Mouse (Mus musculus) forebrain, embryonic 14.5 days (tissue): ENCODE data around the gene Ncapd3. TPM values are rescaled to one million over a fixed set of nuclear protein-coding genes. Genes with fewer than 3 reads are reported as not detected.

Source experiments
- ATAC-seq: fragments of 200-750 bp; cut with Nextera tagmentation; 2 replicates; pipeline ENCODE4 v1.8.0; 2017; ENCODE audit warnings: mild to moderate bottlenecking, moderate library complexity
- DNase-seq: peaks from one replicate; pipeline ENCODE4 v3.0.0-alpha.2; 2015; ENCODE audit warnings: low spot score
- H3K27ac ChIP-seq: fragments of 300-500 bp; sonication (generic); 2 replicates; pipeline ENCODE4 v1.5.1; 2014; ENCODE audit warnings: low read depth, mild to moderate bottlenecking, control low read depth, low read length, moderate library complexity
- H3K27me3 ChIP-seq: fragments of 300-500 bp; sonication (generic); replicated peaks from 2 replicates; pipeline ENCODE4 v1.6.1; 2014; ENCODE audit warnings: low read length, control low read depth, mixed read lengths; ENCODE audit not compliant: control insufficient read depth, insufficient read depth
- H3K36me3 ChIP-seq: fragments of 300-500 bp; sonication (generic); 2 replicates; pipeline ENCODE4 v1.6.1; 2014; ENCODE audit warnings: low read length, control low read depth; ENCODE audit not compliant: control insufficient read depth, insufficient read depth
- H3K4me1 ChIP-seq: fragments of 300-500 bp; sonication (generic); 2 replicates; pipeline ENCODE4 v1.6.1; 2014; ENCODE audit warnings: antibody characterized with exemption, low read length, control low read depth; ENCODE audit not compliant: control insufficient read depth, insufficient read depth
- H3K4me2 ChIP-seq: fragments of 300-500 bp; sonication (generic); 2 replicates; pipeline ENCODE4 v1.6.1; 2014; ENCODE audit warnings: mild to moderate bottlenecking, control low read depth, low read length
- H3K4me3 ChIP-seq: fragments of 300-500 bp; sonication (generic); 2 replicates; pipeline ENCODE4 v1.5.1; 2014; ENCODE audit warnings: low read depth, low read length, control low read depth
- H3K9ac ChIP-seq: fragments of 300-500 bp; sonication (generic); 2 replicates; pipeline ENCODE4 v1.6.1; 2014; ENCODE audit warnings: mild to moderate bottlenecking, low read length, control low read depth, moderate library complexity
- H3K9me3 ChIP-seq: fragments of 300-500 bp; sonication (generic); replicated peaks from 2 replicates; pipeline ENCODE4 v1.6.1; 2016; ENCODE audit warnings: low read length, control low read depth, mixed read lengths; ENCODE audit not compliant: control insufficient read depth
- WGBS: fragments of 180-500 bp; shearing (Covaris S2); extraction: QIAGEN DNeasy Blood & Tissue Kit; methylation state at CpG from one replicate; pipeline ENCODE4 v1.1.7; 2014; 5-methylcytosine and 5-hydroxymethylcytosine counted together
- polyA plus RNA-seq: library from polyadenylated mRNA; unstranded; fragments of >200 nt; fragmentation: Nextera tagmentation; extraction: Ambion mirVana; gene quantifications from 2 replicates; pipeline ENCODE4 v1.2.1, GENCODE M21; 2014

The Ncapd3 gene
- polyA plus RNA-seq, 1 experiment from 2014 or later = 23.9 TPM

DNA sequence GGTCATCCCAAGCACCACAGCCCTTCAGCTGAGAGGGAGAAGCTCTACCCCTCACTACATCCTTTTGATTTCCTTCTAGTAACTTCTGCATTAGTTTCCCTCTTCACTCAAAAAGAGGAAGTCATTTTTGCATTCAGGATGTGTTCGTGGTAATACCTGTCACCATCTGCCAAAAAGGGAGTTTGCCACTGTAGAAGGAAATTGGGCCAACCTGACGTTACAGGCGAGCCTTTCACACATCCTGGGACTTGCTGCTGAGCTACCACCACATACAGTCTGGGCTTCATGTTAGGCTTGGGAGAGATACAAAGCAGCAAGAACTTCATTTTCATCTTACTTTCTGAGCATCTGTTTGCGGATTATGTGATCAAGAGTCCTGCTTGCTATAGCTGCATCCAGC, 6.3 kb upstream of the Ncapd3 start:
- H3K36me3 ChIP-seq = peaks cover 16% of the 10 kb centered on the region
- H3K4me3 ChIP-seq = no peak overlapping the region
- DNase-seq (no peak), ATAC-seq (no peak)
- no peaks in the 10 kb centered on the region for H3K9me3 ChIP-seq
- H3K4me1 ChIP-seq = peaks cover 23% of the 10 kb centered on the region
- no peak overlapping the region for H3K9ac ChIP-seq
- H3K27ac ChIP-seq = no peak overlapping the region
- no peaks in the 10 kb centered on the region for H3K27me3 ChIP-seq
- no peak overlapping the region for H3K4me2 ChIP-seq
- WGBS = 90% methylated on average over 4 of the region's 4 CpGs

DNA sequence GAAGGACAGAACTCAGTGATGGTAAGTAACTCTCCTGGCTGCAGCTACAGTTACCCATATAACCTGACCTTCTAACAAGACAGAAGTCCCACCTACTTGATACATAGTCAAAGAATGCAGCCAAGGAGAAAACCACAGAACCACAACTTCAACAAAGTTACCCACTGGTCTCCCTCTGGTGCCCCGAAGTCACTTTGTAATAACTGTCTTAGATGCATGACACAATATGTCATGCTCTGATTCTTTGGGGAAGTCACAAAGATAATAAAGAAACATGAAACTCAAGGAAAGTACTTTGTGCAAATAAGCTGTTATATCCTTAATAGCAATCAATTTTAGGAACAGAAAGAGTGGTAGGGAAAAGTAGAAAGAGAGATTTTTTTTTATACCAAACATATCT, 3.3 kb upstream of the Ncapd3 start:
- H3K4me2 ChIP-seq = peak overlapping the region; percentile 89
- DNase-seq (no peak), ATAC-seq (no peak)
- H3K9ac ChIP-seq = no peak overlapping the region
- WGBS = 97% methylated on average over 1 of the region's 1 CpGs
- H3K27me3 ChIP-seq = no peaks in the 10 kb centered on the region
- H3K4me3 ChIP-seq = no peak overlapping the region
- no peak overlapping the region for H3K27ac ChIP-seq
- peaks cover 28% of the 10 kb centered on the region for H3K4me1 ChIP-seq
- no peaks in the 10 kb centered on the region for H3K9me3 ChIP-seq
- H3K36me3 ChIP-seq = peaks cover 2% of the 10 kb centered on the region; the same call in 1 of the 2 replicates

DNA sequence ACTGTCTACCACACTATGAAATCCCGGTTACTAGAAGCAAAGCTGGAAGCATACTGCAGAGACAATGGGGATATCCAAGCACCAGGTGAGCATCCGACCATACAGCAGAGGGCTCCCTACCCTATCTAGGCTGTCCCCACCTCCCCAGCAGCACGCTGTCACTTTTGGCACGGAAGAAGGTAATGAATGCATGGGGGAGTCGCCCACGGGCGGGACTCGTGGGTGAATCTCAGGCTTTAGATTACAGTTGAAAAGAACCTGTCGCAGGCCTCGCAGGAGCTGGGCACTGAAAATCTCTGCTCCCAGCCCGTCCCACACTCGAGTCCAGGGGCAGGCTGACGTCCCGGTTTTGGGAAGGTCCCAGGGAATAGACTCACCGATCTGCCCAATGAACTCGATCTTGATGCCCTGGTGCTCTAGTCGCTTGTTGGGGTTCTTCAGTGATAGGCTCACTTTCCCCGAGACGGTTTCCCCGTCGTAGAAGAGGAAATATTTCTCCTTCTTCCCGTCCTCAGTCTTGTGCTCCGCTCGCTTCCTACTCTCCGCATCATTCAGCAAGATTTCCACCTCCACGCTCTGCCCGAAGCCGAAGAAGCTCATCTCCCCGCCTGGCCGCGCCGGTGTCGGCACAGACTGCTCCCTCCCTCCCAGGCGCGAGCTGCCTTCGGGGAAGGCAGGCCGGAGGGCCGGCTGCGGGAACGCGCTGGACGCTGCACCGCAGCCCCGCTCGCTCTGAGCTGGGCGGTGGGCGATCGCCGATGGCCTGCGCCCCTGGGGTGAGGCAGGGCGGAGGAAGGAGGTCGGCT, 750 bp upstream of the Ncapd3 start:
- Histone ChIP-seq H3K36me3 (no peaks in the 10 kb centered on the region), H3K4me2 (peak overlapping the region; percentile 89), H3K4me3 (peak overlapping the region; percentile 93), H3K4me1 (peaks cover 31% of the 10 kb centered on the region), H3K9ac (peak overlapping the region; percentile 97), H3K9me3 (no peaks in the 10 kb centered on the region), H3K27ac (peak overlapping the region; percentile 89), H3K27me3 (no peaks in the 10 kb centered on the region)
- under 1% methylated on average over 52 of the region's 52 CpGs for WGBS
- ATAC-seq = peak; percentile 18; the same call in 1 of the 2 replicates
- peak; percentile 64 for DNase-seq

DNA sequence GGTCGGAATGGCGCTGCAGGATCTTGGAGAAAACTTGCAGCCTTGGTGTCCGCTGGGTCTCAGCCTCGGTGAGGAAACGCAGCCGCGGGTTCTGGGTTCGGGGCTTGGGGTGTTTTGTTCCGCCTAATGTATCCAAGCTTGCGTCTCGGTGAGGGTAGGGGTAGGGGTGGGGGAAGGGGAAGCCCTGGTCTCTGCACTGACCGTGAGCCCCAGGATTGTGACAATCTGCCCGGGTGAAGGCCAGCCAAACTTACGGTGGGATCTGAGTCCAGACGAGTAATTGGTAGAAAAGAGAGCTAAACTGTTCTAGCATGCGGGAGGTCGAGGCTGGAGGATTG, 757 bp downstream of the Ncapd3 start:
- Histone ChIP-seq H3K27ac (no peak overlapping the region; the same call in 1 of the 2 replicates), H3K9me3 (no peaks in the 10 kb centered on the region), H3K9ac (peak overlapping the region; percentile 97), H3K4me3 (peak overlapping the region; percentile 93), H3K4me2 (peak overlapping the region; percentile 79), H3K36me3 (no peaks in the 10 kb centered on the region), H3K27me3 (no peaks in the 10 kb centered on the region), H3K4me1 (peaks cover 31% of the 10 kb centered on the region)
- DNase-seq = no peak
- ATAC-seq = no peak; the same call in 1 of the 2 replicates
- WGBS = under 1% methylated on average over 17 of the region's 17 CpGs

DNA sequence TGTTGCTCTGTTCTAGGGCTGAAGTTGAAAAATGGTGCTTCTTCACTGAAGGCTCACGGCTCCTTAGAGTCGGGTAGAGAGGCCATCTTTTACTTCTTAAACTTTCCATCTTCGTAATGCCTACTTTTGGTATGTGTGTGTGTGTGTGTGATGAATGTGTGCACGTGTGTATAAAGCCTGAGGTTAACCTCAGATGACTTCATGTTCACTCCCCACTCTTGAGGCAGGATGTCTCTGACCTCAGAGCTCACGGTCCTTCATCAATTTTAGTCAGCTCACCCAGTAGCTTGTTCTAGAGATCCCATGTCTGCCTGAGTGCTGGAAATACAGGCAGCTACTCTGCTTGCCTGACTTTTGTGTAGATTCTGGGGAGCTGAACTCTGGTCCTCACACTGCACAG, 13.9 kb downstream of the Ncapd3 start:
- 96% methylated on average over 5 of the region's 5 CpGs for WGBS
- Histone ChIP-seq H3K4me3 (no peak overlapping the region), H3K27ac (no peak overlapping the region), H3K36me3 (peaks cover 86% of the 10 kb centered on the region), H3K4me2 (no peak overlapping the region), H3K9me3 (no peaks in the 10 kb centered on the region), H3K9ac (no peak overlapping the region), H3K27me3 (no peaks in the 10 kb centered on the region), H3K4me1 (no peaks in the 10 kb centered on the region)
- no peak for DNase-seq
- ATAC-seq = no peak

DNA sequence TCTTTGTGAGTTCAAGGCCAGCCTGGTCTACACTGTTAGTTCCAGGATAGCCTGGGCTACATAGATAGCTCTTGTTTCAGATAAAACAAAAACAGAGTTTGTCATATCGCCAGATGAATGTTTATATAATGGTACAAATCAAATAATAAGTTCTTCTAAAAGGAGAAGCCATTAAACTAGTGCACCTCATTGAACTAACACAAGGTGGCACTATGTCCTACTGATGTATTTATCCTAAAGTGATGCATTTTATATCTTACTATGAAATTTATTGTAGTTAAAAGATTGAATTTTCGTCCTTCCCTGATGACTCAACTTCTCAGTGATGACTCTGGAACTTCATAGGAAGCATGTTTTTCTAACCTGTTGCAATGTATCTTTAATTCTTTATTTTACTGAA, 19.5 kb downstream of the Ncapd3 start:
- Histone ChIP-seq H3K27ac (no peak overlapping the region), H3K4me2 (no peak overlapping the region), H3K9me3 (no peaks in the 10 kb centered on the region), H3K27me3 (no peaks in the 10 kb centered on the region), H3K4me1 (no peaks in the 10 kb centered on the region), H3K4me3 (no peak overlapping the region), H3K36me3 (peaks cover 78% of the 10 kb centered on the region), H3K9ac (no peak overlapping the region)
- DNase-seq = peak; percentile 32
- 93% methylated on average over 2 of the region's 2 CpGs for WGBS
- no peak for ATAC-seq

DNA sequence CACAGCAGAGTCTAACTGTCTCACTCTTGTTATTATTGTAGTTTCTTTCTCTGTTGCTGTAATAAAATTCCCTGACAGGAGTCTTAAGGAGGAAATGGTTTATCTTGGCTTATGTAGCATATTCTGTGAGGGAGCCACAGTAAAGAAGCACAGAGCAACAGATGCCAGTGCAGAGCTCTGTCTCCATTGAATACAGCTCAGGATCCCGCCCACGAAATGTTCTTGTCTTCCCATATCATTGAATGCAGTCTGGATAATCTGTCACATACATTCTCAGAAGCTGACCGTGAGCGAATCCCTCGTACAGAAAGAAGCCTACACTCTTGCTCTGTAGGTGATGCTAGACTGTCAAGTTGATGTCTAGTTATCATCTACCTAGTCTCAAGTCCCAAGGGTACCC, 28.4 kb downstream of the Ncapd3 start:
- Histone ChIP-seq H3K4me2 (no peak overlapping the region), H3K27ac (no peak overlapping the region), H3K27me3 (no peaks in the 10 kb centered on the region), H3K9me3 (no peaks in the 10 kb centered on the region), H3K36me3 (peaks cover 84% of the 10 kb centered on the region), H3K4me1 (no peaks in the 10 kb centered on the region), H3K4me3 (no peak overlapping the region), H3K9ac (no peak overlapping the region)
- no peak for ATAC-seq
- WGBS = 95% methylated on average over 5 of the region's 5 CpGs
- DNase-seq = no peak

DNA sequence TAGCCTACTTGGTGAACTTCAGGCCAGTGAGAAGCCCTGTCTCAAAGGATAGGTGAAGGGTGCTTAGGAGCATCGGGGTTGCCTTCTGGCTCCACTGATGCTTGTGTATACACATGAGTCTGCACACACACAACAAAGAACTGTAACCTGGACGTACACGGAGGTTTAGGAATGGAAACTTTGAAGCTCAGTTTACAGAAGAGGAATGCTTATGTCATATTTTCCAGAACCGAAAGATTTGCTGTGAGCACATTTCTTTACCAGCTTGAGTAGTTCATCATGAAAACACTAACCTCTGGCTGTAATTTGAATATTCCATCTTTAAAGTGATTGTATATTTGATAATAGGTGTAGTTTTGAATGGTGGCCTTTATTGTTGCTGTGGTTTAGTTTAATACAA, 40.9 kb downstream of the Ncapd3 start:
- no peak overlapping the region for H3K4me2 ChIP-seq
- no peak for DNase-seq
- 94% methylated on average over 4 of the region's 4 CpGs for WGBS
- no peak for ATAC-seq
- peaks cover 87% of the 10 kb centered on the region for H3K36me3 ChIP-seq
- no peaks in the 10 kb centered on the region for H3K4me1 ChIP-seq
- no peak overlapping the region for H3K27ac ChIP-seq
- no peak overlapping the region for H3K9ac ChIP-seq
- H3K4me3 ChIP-seq = no peak overlapping the region
- no peaks in the 10 kb centered on the region for H3K9me3 ChIP-seq
- no peaks in the 10 kb centered on the region for H3K27me3 ChIP-seq

DNA sequence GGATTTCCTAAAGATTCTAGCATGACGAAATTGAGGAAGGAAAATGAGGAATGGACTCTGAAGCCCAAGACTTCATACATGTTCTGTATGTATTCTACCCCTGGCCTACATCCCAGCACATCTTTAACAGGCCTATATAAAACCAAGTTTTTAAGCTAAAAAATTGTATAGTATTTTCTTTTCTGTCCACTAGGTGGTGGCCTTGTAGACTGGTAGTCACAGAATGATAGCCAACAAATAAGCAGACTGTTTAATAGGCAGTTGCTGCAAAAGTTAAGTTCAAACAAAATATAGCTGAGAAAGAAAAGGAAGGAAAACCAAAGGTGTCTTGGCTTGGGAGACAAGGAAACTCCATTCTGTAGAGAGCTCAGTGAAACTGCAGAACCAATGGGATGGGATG, 44.7 kb downstream of the Ncapd3 start:
- H3K27me3 ChIP-seq = no peaks in the 10 kb centered on the region
- H3K27ac ChIP-seq = no peak overlapping the region
- H3K4me3 ChIP-seq = no peak overlapping the region
- no peak overlapping the region for H3K9ac ChIP-seq
- 97% methylated on average over 1 of the region's 1 CpGs for WGBS
- no peak overlapping the region for H3K4me2 ChIP-seq
- H3K36me3 ChIP-seq = peaks cover 78% of the 10 kb centered on the region
- H3K4me1 ChIP-seq = no peaks in the 10 kb centered on the region
- DNase-seq = peak; percentile 61
- H3K9me3 ChIP-seq = no peaks in the 10 kb centered on the region
- no peak for ATAC-seq
